Mouse (Mus musculus) embryonic fibroblast, embryonic 13.5 days (primary cell): ENCODE results near the gene Exoc8.

Experiments
- CTCF ChIP-seq: IDR thresholded peaks from 2 replicates; pipeline ENCODE4 v1.5.1; 2011; ENCODE audit warnings: mild to moderate bottlenecking, control low read depth, low read length, moderate library complexity, borderline replicate concordance; ENCODE audit not compliant: insufficient read depth
- POLR2A ChIP-seq: IDR thresholded peaks from 2 replicates; pipeline ENCODE4 v1.6.1; 2011; ENCODE audit warnings: low read depth, mild to moderate bottlenecking, control low read depth, low read length, moderate library complexity

- 0 out of 2 replicates have a peak, but pooled peaks have one; percentile 2 for TF ChIP-seq CTCF
- no peak for TF ChIP-seq POLR2A
Observed at GRCm38 (mm10) chr8:124910349-124910748, 12.8 kb upstream of the Exoc8 start.
